Mouse (Mus musculus) midbrain, embryonic 11.5 days (tissue): Measurements from ENCODE around the gene Arel1. TPM values are rescaled to one million over a fixed set of nuclear protein-coding genes. Genes with fewer than 3 reads are reported as not detected.

Experiments used
- ATAC-seq: fragments of 200-750 bp; cut with Nextera tagmentation; 2 replicates; pipeline ENCODE4 v1.8.0; 2017; ENCODE audit warnings: moderate TSS enrichment, moderate library complexity; ENCODE audit not compliant: low FRiP score
- DNase-seq: peaks from one replicate; pipeline ENCODE4 v3.0.0; 2015; ENCODE audit warnings: low spot score; ENCODE audit errors: missing footprints
- H3K27ac ChIP-seq: fragments of 300-500 bp; sonication (generic); 2 replicates; pipeline ENCODE4 v1.5.1; 2014; ENCODE audit warnings: low read depth, low read length
- H3K27me3 ChIP-seq: fragments of 300-500 bp; sonication (generic); 2 replicates; pipeline ENCODE4 v1.6.1; 2014; ENCODE audit warnings: mild to moderate bottlenecking, low read length, moderate library complexity, mixed read lengths; ENCODE audit not compliant: control insufficient read depth, insufficient read depth
- H3K36me3 ChIP-seq: fragments of 300-500 bp; sonication (generic); 2 replicates; pipeline ENCODE4 v1.6.1; 2014; ENCODE audit warnings: mild to moderate bottlenecking, low read length, moderate library complexity, mixed read lengths; ENCODE audit not compliant: control insufficient read depth, insufficient read depth
- H3K4me1 ChIP-seq: fragments of 300-500 bp; sonication (generic); 2 replicates; pipeline ENCODE4 v1.6.1; 2014; ENCODE audit warnings: low read length; ENCODE audit not compliant: control insufficient read depth, insufficient read depth
- H3K4me2 ChIP-seq: fragments of 300-500 bp; sonication (generic); 2 replicates; pipeline ENCODE4 v1.6.1; 2014; ENCODE audit warnings: mild to moderate bottlenecking, moderate library complexity
- H3K4me3 ChIP-seq: fragments of 300-500 bp; sonication (generic); 2 replicates; pipeline ENCODE4 v1.5.1; 2014; ENCODE audit warnings: low read depth, low read length
- H3K9ac ChIP-seq: fragments of 300-500 bp; sonication (generic); 2 replicates; pipeline ENCODE4 v1.6.1; 2014; ENCODE audit warnings: low read length
- H3K9me3 ChIP-seq: fragments of 300-500 bp; sonication (generic); 2 replicates; pipeline ENCODE4 v1.6.1; 2016; ENCODE audit warnings: low read length; ENCODE audit not compliant: control insufficient read depth
- WGBS: fragments of 180-500 bp; shearing (Covaris S2); extraction: QIAGEN DNeasy Blood & Tissue Kit; methylation state at CpG from one replicate; pipeline ENCODE4 v1.1.7; 2014; 5-methylcytosine and 5-hydroxymethylcytosine counted together
- polyA plus RNA-seq: library from polyadenylated mRNA; unstranded; fragments of >200 nt; fragmentation: Nextera tagmentation; extraction: Ambion mirVana; gene quantifications from 2 replicates; pipeline ENCODE4 v1.2.1, GENCODE M21; 2014

The Arel1 gene
- polyA plus RNA-seq, 1 experiment from 2014 or later, result 24.3 TPM

GRCm38 (mm10) chr12:84897322-84897721, 73.4 kb downstream of the Arel1 start:
- H3K27me3 ChIP-seq, result no peaks in the 10 kb centered on the region
- 79% methylated on average over 5 of the region's 5 CpGs for WGBS

GRCm38 (mm10) chr12:84896235-84896634, 74.5 kb downstream of the Arel1 start:
- no peak overlapping the region for H3K27ac ChIP-seq
- DNase-seq, result no peak
- H3K9ac ChIP-seq, result no peak overlapping the region
- ATAC-seq, result no peak
- H3K4me2 ChIP-seq, result no peak overlapping the region
- H3K4me3 ChIP-seq, result no peak overlapping the region
- no peaks in the 10 kb centered on the region for H3K4me1 ChIP-seq
- no peaks in the 10 kb centered on the region for H3K36me3 ChIP-seq
- H3K9me3 ChIP-seq, result no peaks in the 10 kb centered on the region
- WGBS, result 89% methylated on average over 6 of the region's 6 CpGs
- H3K27me3 ChIP-seq, result no peaks in the 10 kb centered on the region

More at GRCm38 (mm10) chr12:84897322-84897721, 73.4 kb downstream of the Arel1 start:
- ATAC-seq (no peak), DNase-seq (no peak)
- no peaks in the 10 kb centered on the region for H3K4me1 ChIP-seq
- H3K4me2 ChIP-seq, result no peak overlapping the region
- H3K27ac ChIP-seq, result no peak overlapping the region
- no peaks in the 10 kb centered on the region for H3K36me3 ChIP-seq
- H3K4me3 ChIP-seq, result no peak overlapping the region
- H3K9me3 ChIP-seq, result no peaks in the 10 kb centered on the region
- no peak overlapping the region for H3K9ac ChIP-seq

- no peak overlapping the region for H3K4me2 ChIP-seq
- 68% methylated on average over 9 of the region's 9 CpGs for WGBS
- no peaks in the 10 kb centered on the region for H3K4me1 ChIP-seq
- H3K27ac ChIP-seq, result no peak overlapping the region
- ATAC-seq, result no peak
- no peak overlapping the region for H3K9ac ChIP-seq
- DNase-seq, result peak; percentile 37
- H3K27me3 ChIP-seq, result no peaks in the 10 kb centered on the region
- no peak overlapping the region for H3K4me3 ChIP-seq
- no peaks in the 10 kb centered on the region for H3K9me3 ChIP-seq
- no peaks in the 10 kb centered on the region for H3K36me3 ChIP-seq
Measured at GRCm38 (mm10) chr12:84893648-84894628, 76.8 kb downstream of the Arel1 start.

- Histone ChIP-seq H3K4me1 (no peaks in the 10 kb centered on the region), H3K27ac (no peak overlapping the region), H3K36me3 (no peaks in the 10 kb centered on the region), H3K4me2 (no peak overlapping the region), H3K9ac (no peak overlapping the region), H3K4me3 (no peak overlapping the region), H3K9me3 (no peaks in the 10 kb centered on the region), H3K27me3 (no peaks in the 10 kb centered on the region)
- DNase-seq, result peak; percentile 70
- 73% methylated on average over 15 of the region's 15 CpGs for WGBS
- no peak for ATAC-seq
Measured at GRCm38 (mm10) chr12:84890289-84890688, 80.4 kb downstream of the Arel1 start.

GRCm38 (mm10) chr12:84885107-84885876, 85.4 kb downstream of the Arel1 start:
- DNase-seq (no peak), ATAC-seq (no peak)
- Histone ChIP-seq H3K4me3 (no peak overlapping the region), H3K27ac (no peak overlapping the region), H3K4me2 (no peak overlapping the region), H3K9ac (no peak overlapping the region), H3K4me1 (no peaks in the 10 kb centered on the region), H3K36me3 (no peaks in the 10 kb centered on the region), H3K9me3 (no peaks in the 10 kb centered on the region), H3K27me3 (no peaks in the 10 kb centered on the region)
- WGBS, result 69% methylated on average over 11 of the region's 11 CpGs

GRCm38 (mm10) chr12:84884423-84885076, 86.2 kb downstream of the Arel1 start:
- Histone ChIP-seq H3K9me3 (no peaks in the 10 kb centered on the region), H3K27me3 (no peaks in the 10 kb centered on the region), H3K4me3 (no peak overlapping the region), H3K27ac (no peak overlapping the region), H3K36me3 (no peaks in the 10 kb centered on the region), H3K4me1 (no peaks in the 10 kb centered on the region), H3K9ac (no peak overlapping the region), H3K4me2 (no peak overlapping the region)
- DNase-seq (peak; percentile 87), ATAC-seq (no peak)
- 88% methylated on average over 7 of the region's 7 CpGs for WGBS

- Histone ChIP-seq H3K4me3 (no peak overlapping the region), H3K4me2 (no peak overlapping the region), H3K9ac (no peak overlapping the region), H3K4me1 (no peaks in the 10 kb centered on the region), H3K27ac (no peak overlapping the region), H3K36me3 (no peaks in the 10 kb centered on the region), H3K27me3 (no peaks in the 10 kb centered on the region), H3K9me3 (no peaks in the 10 kb centered on the region)
- WGBS, result 72% methylated on average over 4 of the region's 4 CpGs
- no peak for ATAC-seq
- DNase-seq, result peak; percentile 81
Measured at GRCm38 (mm10) chr12:84882796-84883195, 87.9 kb downstream of the Arel1 start.

GRCm38 (mm10) chr12:84880091-84880490, 90.6 kb downstream of the Arel1 start:
- no peak overlapping the region for H3K27ac ChIP-seq
- H3K9me3 ChIP-seq, result no peaks in the 10 kb centered on the region
- ATAC-seq (no peak), DNase-seq (peak; percentile 41)
- H3K4me2 ChIP-seq, result no peak overlapping the region
- H3K36me3 ChIP-seq, result no peaks in the 10 kb centered on the region
- H3K27me3 ChIP-seq, result peaks cover 24% of the 10 kb centered on the region
- H3K4me1 ChIP-seq, result peaks cover 8% of the 10 kb centered on the region
- no peak overlapping the region for H3K9ac ChIP-seq
- 60% methylated on average over 11 of the region's 11 CpGs for WGBS
- H3K4me3 ChIP-seq, result no peak overlapping the region
